Mouse (Mus musculus) thymus, adult 2 months (tissue): Measurements from ENCODE around the gene Sp100. TPM values are rescaled to one million over a fixed set of nuclear protein-coding genes. Genes with fewer than 3 reads are reported as not detected.
"Not testable (repeated sequence)": the region's sequence is repeated elsewhere in the genome, so short reads cannot be mapped to it uniquely, and the experiment has no call there.

Experiments
- DNase-seq: peaks from one replicate; pipeline ENCODE4 v3.0.0; 2021
- H3K27ac ChIP-seq: fragments of 200-500 bp; 2 replicates; pipeline ENCODE4 v1.5.1; 2012; ENCODE audit warnings: low read length, control low read depth; ENCODE audit not compliant: control insufficient read depth, insufficient read depth
- H3K27me3 ChIP-seq: fragments of 200-500 bp; 2 replicates; pipeline ENCODE4 v1.6.1; 2012; ENCODE audit warnings: mild to moderate bottlenecking, low read length, moderate library complexity, mixed read lengths; ENCODE audit not compliant: control insufficient read depth, insufficient read depth
- H3K36me3 ChIP-seq: fragments of 200-500 bp; 2 replicates; pipeline ENCODE4 v1.6.1; 2012; ENCODE audit warnings: mild to moderate bottlenecking, low read length, moderate library complexity; ENCODE audit not compliant: control insufficient read depth, insufficient read depth
- H3K4me1 ChIP-seq: fragments of 200-500 bp; replicated peaks from 2 replicates; pipeline ENCODE4 v1.6.1; 2012; ENCODE audit warnings: low read length; ENCODE audit not compliant: control insufficient read depth, insufficient read depth
- H3K4me3 ChIP-seq: fragments of 200-500 bp; 2 replicates; pipeline ENCODE4 v1.5.1; 2012; ENCODE audit warnings: mild to moderate bottlenecking, low read length, control low read depth, moderate library complexity; ENCODE audit not compliant: control insufficient read depth, insufficient read depth
- CTCF ChIP-seq: fragments of 200-500 bp; IDR thresholded peaks from 2 replicates; pipeline ENCODE4 v1.5.1; 2012; ENCODE audit warnings: mild to moderate bottlenecking, control low read depth, low read length, moderate library complexity, borderline replicate concordance; ENCODE audit not compliant: control insufficient read depth, poor library complexity, insufficient read depth; ENCODE audit errors: extremely low read depth
- POLR2A ChIP-seq: fragments of 200-500 bp; IDR thresholded peaks from 2 replicates; pipeline ENCODE4 v1.6.1; 2012; ENCODE audit warnings: mild to moderate bottlenecking, low read length, control low read depth, moderate library complexity; ENCODE audit not compliant: control insufficient read depth, poor library complexity, insufficient read depth; ENCODE audit errors: extremely low read depth
- WGBS: fragments of 180-500 bp; shearing (Covaris S2); methylation state at CpG from one replicate; pipeline ENCODE4 v1.1.7; 2018; 5-methylcytosine and 5-hydroxymethylcytosine counted together
- polyA plus RNA-seq: library from polyadenylated mRNA; depleted of rRNA; stranded (reverse); fragments of >200 nt; gene quantifications from 2 replicates; pipeline ENCODE4 v1.2.3, GENCODE M21; 2012

Gene Sp100
- polyA plus RNA-seq, 1 experiment: 68.0 TPM

GRCm38 (mm10) chr1:85638144-85638543 is 11.6 kb upstream of the Sp100 start:
- not testable (repeated sequence) for H3K27ac ChIP-seq, DNase-seq, H3K27me3 ChIP-seq, H3K4me1 ChIP-seq, H3K4me3 ChIP-seq, H3K36me3 ChIP-seq
- 91% methylated on average over 4 of the region's 4 CpGs for WGBS

- H3K27me3 ChIP-seq, H3K36me3 ChIP-seq, H3K4me1 ChIP-seq, H3K27ac ChIP-seq: not testable (repeated sequence)
- WGBS: 50% methylated on average over 4 of the region's 5 CpGs
- peak overlapping the region; percentile 12; the same call in 1 of the 2 replicates for H3K4me3 ChIP-seq
- peak; percentile 19 for DNase-seq
These were observed 736 bp downstream of the Sp100 start for GRCm38 (mm10) chr1:85650524-85650923.

DNA sequence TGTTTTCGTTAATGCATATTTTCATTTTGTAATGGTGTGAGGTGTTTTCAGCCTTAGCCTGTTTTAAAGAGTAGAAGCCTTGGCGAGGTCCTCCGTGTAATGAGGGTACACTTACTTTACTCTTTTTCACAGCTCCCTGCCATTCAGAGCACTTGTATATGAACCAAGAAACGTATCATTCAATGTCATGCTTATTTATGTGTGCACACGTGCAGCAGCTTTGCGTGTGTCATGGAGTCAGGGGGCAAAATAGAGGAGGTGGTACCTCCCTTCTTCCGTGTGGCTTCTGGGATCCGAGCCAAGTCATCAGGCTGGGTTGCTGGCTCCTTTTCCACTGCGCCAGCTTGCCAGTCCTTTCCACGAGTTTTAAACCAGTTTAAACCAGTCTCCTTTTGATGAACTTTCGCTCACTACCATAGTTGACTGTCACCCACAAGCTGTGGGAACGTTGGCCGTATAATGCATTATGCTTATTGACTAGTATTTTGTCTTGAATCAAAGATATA is 2.0 kb downstream of the Sp100 start:
- peak; percentile 26 for DNase-seq
- Histone ChIP-seq H3K4me3 (peak overlapping the region; percentile 33), H3K27ac (peak overlapping the region; percentile 51; the same call in 1 of the 2 replicates)
- not testable (repeated sequence) for H3K4me1 ChIP-seq, H3K36me3 ChIP-seq, H3K27me3 ChIP-seq
- WGBS: 48% methylated on average over 13 of the region's 13 CpGs

GRCm38 (mm10) chr1:85657211-85657610 is 7.4 kb downstream of the Sp100 start:
- 96% methylated on average over 2 of the region's 2 CpGs for WGBS
- H3K4me3 ChIP-seq, H3K4me1 ChIP-seq, H3K36me3 ChIP-seq, H3K27ac ChIP-seq, H3K27me3 ChIP-seq, DNase-seq: not testable (repeated sequence)

DNA sequence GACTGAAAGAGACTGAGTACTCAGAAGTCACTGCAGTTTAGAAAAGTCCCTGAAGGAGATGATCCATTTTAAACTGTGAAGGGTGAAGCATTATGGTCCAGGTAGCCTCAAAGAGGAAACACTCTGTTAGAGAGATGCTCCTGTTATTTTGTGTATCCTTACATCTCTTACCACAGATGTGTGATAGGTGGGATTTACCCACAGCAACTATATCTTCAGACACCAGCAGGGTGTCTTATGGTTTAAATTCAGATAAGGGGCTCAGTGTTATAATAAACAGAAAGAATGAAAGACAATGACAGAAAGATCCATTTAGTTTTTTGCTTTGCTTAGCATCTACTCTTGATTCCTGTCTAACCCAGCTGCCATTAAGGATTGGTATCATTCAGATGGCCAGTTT is 14.5 kb downstream of the Sp100 start:
- no peak for TF ChIP-seq POLR2A
- TF ChIP-seq CTCF: no peak
- H3K36me3 ChIP-seq: peaks cover 59% of the 10 kb centered on the region
- no peak for DNase-seq
- no peaks in the 10 kb centered on the region for H3K27me3 ChIP-seq
- no peak overlapping the region for H3K4me3 ChIP-seq
- H3K27ac ChIP-seq: no peak overlapping the region
- no peaks in the 10 kb centered on the region for H3K4me1 ChIP-seq

GRCm38 (mm10) chr1:85680226-85680625 is 30.4 kb downstream of the Sp100 start:
- WGBS: 7% methylated on average over 4 of the region's 4 CpGs
- DNase-seq: peak; percentile 29
- H3K36me3 ChIP-seq: peaks cover 50% of the 10 kb centered on the region

DNA sequence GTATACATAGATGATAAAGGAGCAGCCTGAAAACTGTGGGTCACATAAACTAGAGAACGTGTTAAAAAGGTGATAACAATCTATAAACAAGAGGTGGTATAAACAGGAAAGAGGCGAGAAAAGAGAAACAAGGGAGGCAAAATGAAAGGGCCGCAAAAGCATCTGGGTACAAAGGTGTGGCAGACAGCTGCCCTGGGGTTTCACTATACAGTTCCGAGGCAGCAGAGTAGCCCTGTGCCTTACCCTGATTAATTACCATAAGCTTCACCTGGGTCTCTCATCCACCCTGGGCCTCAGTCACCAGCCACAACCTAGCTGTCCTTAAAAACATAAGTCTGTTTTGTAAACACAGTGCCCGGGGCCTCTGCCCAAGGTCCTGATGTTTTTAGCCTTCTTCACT is 36.9 kb downstream of the Sp100 start:
- H3K4me3 ChIP-seq: no peak overlapping the region
- H3K4me1 ChIP-seq: peaks cover 18% of the 10 kb centered on the region
- DNase-seq: peak; percentile 33
- TF ChIP-seq CTCF: no peak
- no peak for TF ChIP-seq POLR2A
- no peaks in the 10 kb centered on the region for H3K27me3 ChIP-seq
- peak overlapping the region; percentile 98 for H3K27ac ChIP-seq
- 19% methylated on average over 5 of the region's 5 CpGs for WGBS
- peaks cover 29% of the 10 kb centered on the region; the same call in 1 of the 2 replicates for H3K36me3 ChIP-seq

More at GRCm38 (mm10) chr1:85680226-85680625, 30.4 kb downstream of the Sp100 start:
- Histone ChIP-seq H3K4me1 (peaks cover 12% of the 10 kb centered on the region), H3K4me3 (no peak overlapping the region), H3K27me3 (no peaks in the 10 kb centered on the region), H3K27ac (peak overlapping the region; percentile 95)
- TF ChIP-seq CTCF: no peak
- TF ChIP-seq POLR2A: no peak

- DNase-seq: peak; percentile 77
- peak overlapping the region; percentile 98 for H3K27ac ChIP-seq
These were observed 37.6 kb downstream of the Sp100 start for GRCm38 (mm10) chr1:85687346-85687745.

More at GRCm38 (mm10) chr1:85687346-85687745, 37.6 kb downstream of the Sp100 start:
- H3K4me1 ChIP-seq: peaks cover 18% of the 10 kb centered on the region
- 3% methylated on average over 5 of the region's 5 CpGs for WGBS
- H3K4me3 ChIP-seq: no peak overlapping the region
- peaks cover 32% of the 10 kb centered on the region; the same call in 1 of the 2 replicates for H3K36me3 ChIP-seq
- H3K27me3 ChIP-seq: no peaks in the 10 kb centered on the region
- TF ChIP-seq CTCF (no peak), POLR2A (no peak)
